Mouse (Mus musculus) CH12.LX (cell line): ENCODE measurements around the gene Cxcr6. TPM values are rescaled to one million over a fixed set of nuclear protein-coding genes. Genes with fewer than 3 reads are reported as not detected.

Experiments
- DNase-seq: peaks from one replicate; pipeline ENCODE4 v3.0.0-alpha.2; 2013; ENCODE audit errors: extremely low read depth
- H3K27ac ChIP-seq: 2 replicates; pipeline ENCODE4 v1.5.1; 2012; ENCODE audit warnings: low read depth, mild to moderate bottlenecking, control low read depth, moderate library complexity; ENCODE audit not compliant: insufficient read depth
- H3K27me3 ChIP-seq: replicated peaks from 2 replicates; pipeline ENCODE3; 2012; ENCODE audit warnings: inconsistent platforms
- H3K36me3 ChIP-seq, 2 experiments: replicated peaks in 1 of 2; 2 replicates each; pipeline versions ENCODE3 to v1.6.1; 2012; ENCODE audit warnings: inconsistent platforms in 1 of 2, low read length in 1 of 2, mild to moderate bottlenecking in 1 of 2, mixed read lengths in 1 of 2, moderate library complexity in 1 of 2; ENCODE audit not compliant: control insufficient read depth in 1 of 2, insufficient read depth in 1 of 2
- H3K4me1 ChIP-seq, 2 experiments: 2 replicates each; pipeline ENCODE4 v1.6.1; 2012; ENCODE audit warnings: inconsistent platforms in 1 of 2, moderate library complexity in 1 of 2; ENCODE audit not compliant: insufficient read depth in 2 of 2, control insufficient read depth in 1 of 2
- H3K4me2 ChIP-seq: 2 replicates; pipeline ENCODE4 v1.6.1; 2012; ENCODE audit warnings: low read depth, mild to moderate bottlenecking, control low read depth; ENCODE audit not compliant: poor library complexity, insufficient read depth, severe bottlenecking
- H3K4me3 ChIP-seq, 3 experiments: fragments of 150-350 bp in 1 of 3; sonication (generic) in 1 of 3; replicated peaks in 1 of 3; 2 replicates each; pipeline versions ENCODE3 to v1.5.1; 2011 to 2012; ENCODE audit warnings: low read depth in 2 of 3, low read length in 2 of 3, mild to moderate bottlenecking in 2 of 3, moderate library complexity in 2 of 3, control low read depth in 1 of 3, improper control_type of control experiment in 1 of 3, inconsistent platforms in 1 of 3, mixed read lengths in 1 of 3; ENCODE audit not compliant: poor library complexity in 1 of 3
- H3K79me2 ChIP-seq: replicated peaks from 2 replicates; pipeline ENCODE4 v1.6.1; 2012; ENCODE audit warnings: mild to moderate bottlenecking, moderate library complexity; ENCODE audit not compliant: control insufficient read depth, poor library complexity, insufficient read depth, severe bottlenecking; ENCODE audit errors: extremely low read depth
- H3K9ac ChIP-seq: 2 replicates; pipeline ENCODE4 v1.6.1; 2012; ENCODE audit warnings: low read depth, mild to moderate bottlenecking, control low read depth, moderate library complexity; ENCODE audit not compliant: insufficient read depth
- H3K9me3 ChIP-seq: replicated peaks from 2 replicates; pipeline ENCODE3; 2012; ENCODE audit warnings: low read length, inconsistent platforms, mixed read lengths
- CHD2 ChIP-seq: IDR thresholded peaks from 2 replicates; pipeline ENCODE4 v1.6.1; 2011; ENCODE audit warnings: low read length, improper control_type of control experiment
- CTCF ChIP-seq, 2 experiments: IDR thresholded peaks in 1 of 2; conservative IDR thresholded peaks in 1 of 2; 2 replicates each; pipeline ENCODE4 v1.5.1; 2011 to 2012; ENCODE audit warnings: low read depth in 2 of 2, low read length in 2 of 2, improper control_type of control experiment in 1 of 2, inconsistent platforms in 1 of 2, mild to moderate bottlenecking in 1 of 2, moderate library complexity in 1 of 2
- E2F4 ChIP-seq: IDR thresholded peaks from 2 replicates; pipeline ENCODE4 v1.6.1; 2011; ENCODE audit warnings: low read depth, low read length, improper control_type of control experiment; ENCODE audit not compliant: insufficient replicate concordance
- ELF1 ChIP-seq: IDR thresholded peaks from 2 replicates; pipeline ENCODE4 v1.6.1; 2014; ENCODE audit warnings: low read depth, mild to moderate bottlenecking, inconsistent platforms, low read length, improper control_type of control experiment
- EP300 ChIP-seq: IDR thresholded peaks from 2 replicates; pipeline ENCODE4 v1.6.1; 2011; ENCODE audit warnings: low read length, improper control_type of control experiment
- ETS1 ChIP-seq: conservative IDR thresholded peaks from 2 replicates; pipeline ENCODE4 v1.6.1; 2012; ENCODE audit warnings: low read depth, mild to moderate bottlenecking, inconsistent platforms, low read length, improper control_type of control experiment, moderate library complexity
- HCFC1 ChIP-seq: IDR thresholded peaks from 2 replicates; pipeline ENCODE4 v1.6.1; 2012; ENCODE audit warnings: low read depth, mild to moderate bottlenecking, inconsistent platforms, low read length, improper control_type of control experiment
- IRF4 ChIP-seq: IDR thresholded peaks from 2 replicates; pipeline ENCODE4 v1.6.1; 2014; ENCODE audit warnings: low read depth, mild to moderate bottlenecking, inconsistent platforms, low read length, improper control_type of control experiment
- JUN ChIP-seq: IDR thresholded peaks from 2 replicates; pipeline ENCODE4 v1.6.1; 2011; ENCODE audit warnings: low read depth, mild to moderate bottlenecking, low read length, improper control_type of control experiment, moderate library complexity; ENCODE audit not compliant: insufficient read depth
- JUND ChIP-seq: conservative IDR thresholded peaks from 2 replicates; pipeline ENCODE4 v1.6.1; 2011; ENCODE audit warnings: low read depth, low read length, improper control_type of control experiment
- MAX ChIP-seq: IDR thresholded peaks from 2 replicates; pipeline ENCODE4 v1.6.1; 2011; ENCODE audit warnings: low read length, improper control_type of control experiment
- MAZ ChIP-seq: IDR thresholded peaks from 2 replicates; pipeline ENCODE4 v1.6.1; 2012; ENCODE audit warnings: low read depth, mild to moderate bottlenecking, inconsistent platforms, low read length, improper control_type of control experiment, moderate library complexity
- MEF2A ChIP-seq: IDR thresholded peaks from 2 replicates; pipeline ENCODE4 v1.6.1; 2014; ENCODE audit warnings: low read depth, mild to moderate bottlenecking, inconsistent platforms, low read length, improper control_type of control experiment, borderline replicate concordance
- NRF1 ChIP-seq: IDR thresholded peaks from 2 replicates; pipeline ENCODE4 v1.6.1; 2014; ENCODE audit warnings: low read depth, mild to moderate bottlenecking, inconsistent platforms, low read length, improper control_type of control experiment, moderate library complexity
- PAX5 ChIP-seq: IDR thresholded peaks from 2 replicates; pipeline ENCODE4 v1.6.1; 2012; ENCODE audit warnings: low read length, inconsistent platforms, mixed read lengths
- POLR2A ChIP-seq: IDR thresholded peaks from 2 replicates; pipeline ENCODE4 v1.6.1; 2011; ENCODE audit warnings: low read depth, mild to moderate bottlenecking, improper control_type of control experiment, low read length
- POLR2AphosphoS2 ChIP-seq: IDR thresholded peaks from 2 replicates; pipeline ENCODE4 v1.6.1; 2011; ENCODE audit warnings: low read depth, low read length, improper control_type of control experiment
- RAD21 ChIP-seq: IDR thresholded peaks from 2 replicates; pipeline ENCODE4 v1.6.1; 2011; ENCODE audit warnings: low read depth, mild to moderate bottlenecking, low read length, improper control_type of control experiment, moderate library complexity
- RCOR1 ChIP-seq: conservative IDR thresholded peaks from 2 replicates; pipeline ENCODE4 v1.6.1; 2012; ENCODE audit warnings: low read depth, mild to moderate bottlenecking, inconsistent platforms, low read length, improper control_type of control experiment
- SMC3 ChIP-seq: IDR thresholded peaks from 2 replicates; pipeline ENCODE4 v1.6.1; 2011; ENCODE audit warnings: low read depth, low read length, improper control_type of control experiment
- TBP ChIP-seq: conservative IDR thresholded peaks from 2 replicates; pipeline ENCODE4 v1.6.1; 2011; ENCODE audit warnings: low read depth, low read length, improper control_type of control experiment
- ZC3H11A ChIP-seq: IDR thresholded peaks from 2 replicates; pipeline ENCODE4 v1.6.1; 2012; ENCODE audit warnings: low read depth, mild to moderate bottlenecking, inconsistent platforms, low read length, improper control_type of control experiment
- ZMIZ1 ChIP-seq: IDR thresholded peaks from 2 replicates; pipeline ENCODE4 v1.6.1; 2012; ENCODE audit warnings: low read depth, mild to moderate bottlenecking, inconsistent platforms, low read length, improper control_type of control experiment
- ZNF384 ChIP-seq: IDR thresholded peaks from 2 replicates; pipeline ENCODE4 v1.6.1; 2012; ENCODE audit warnings: low read depth, low read length, improper control_type of control experiment, inconsistent platforms
- dilution Hi-C: fragments of 300-500 bp; cut with MboI; formaldehyde crosslinking; loops from 2 replicates; pipeline ENCODE4 v1.14.3; 2020; ENCODE audit warnings: low sequenced_read_pairs; ENCODE audit not compliant: extremely low pct_unique_long_range_greater_than_20kb, extremely low pct_ligation_motif_present
- in situ Hi-C: fragments of 300-500 bp; cut with MboI; formaldehyde crosslinking; loops from 3 replicates; pipeline ENCODE4 v1.14.3; 2019; ENCODE audit warnings: low sequenced_read_pairs, low pct_ligation_motif_present, low pct_unique_long_range_greater_than_20kb, mixed read lengths
- polyA plus RNA-seq: library from polyadenylated mRNA; unstranded; fragments of >175 nt; gene quantifications from 2 replicates; pipeline ENCODE4 v1.2.1, GENCODE M21; 2012; ENCODE audit warnings: low read depth; ENCODE audit not compliant: insufficient read length
- total RNA-seq, 2 experiments: library from RNA; depleted of rRNA; stranded (reverse); fragments of 300-350 nt in 1 of 2; fragments of >200 nt in 1 of 2; gene quantifications; 2 replicates each; pipeline ENCODE4 v1.2.3; 2012 to 2014

Gene Cxcr6
- total and polyA plus RNA-seq, 3 experiments = 0.08 to 1.4 (median 1.0) TPM

GRCm38 (mm10) chr9:123818601-123819000, 12.3 kb downstream of the Cxcr6 start:
- Histone ChIP-seq H3K9me3 (no peaks in the 10 kb centered on the region), H3K27ac (no peak overlapping the region), H3K4me3 (no peak overlapping the region), H3K36me3 (peaks cover 74 to 96% of the 10 kb centered on the region in 2 experiments), H3K79me2 (no peaks in the 10 kb centered on the region), H3K27me3 (no peaks in the 10 kb centered on the region), H3K9ac (no peak overlapping the region), H3K4me2 (no peak overlapping the region), H3K4me1 (peaks cover 0 to 19% of the 10 kb centered on the region in 2 experiments; a peak in 2 of 4 replicates)
- dilution Hi-C loops = no loop called here
- no peak for TF ChIP-seq MEF2A
- no peak for TF ChIP-seq CHD2
- no peak for TF ChIP-seq JUN
- no peak for TF ChIP-seq RCOR1
- TF ChIP-seq EP300 = no peak
- TF ChIP-seq PAX5 = no peak
- no peak for TF ChIP-seq JUND
- no peak for TF ChIP-seq MAZ
- TF ChIP-seq ETS1 = no peak
- TF ChIP-seq IRF4 = no peak
- in situ Hi-C loops = no loop called here
- DNase-seq = no peak

- Histone ChIP-seq H3K4me1 (no peaks in the 10 kb centered on the region), H3K4me3 (no peak overlapping the region), H3K27me3 (no peaks in the 10 kb centered on the region), H3K79me2 (no peaks in the 10 kb centered on the region), H3K9ac (no peak overlapping the region), H3K36me3 (peaks cover 82 to 100% of the 10 kb centered on the region in 2 experiments), H3K9me3 (no peaks in the 10 kb centered on the region), H3K4me2 (no peak overlapping the region), H3K27ac (no peak overlapping the region)
- no peak for DNase-seq
- dilution Hi-C loops = no loop called here
- TF ChIP-seq ZNF384 = no peak
- TF ChIP-seq ETS1 = no peak
- TF ChIP-seq CTCF (conservative IDR thresholded peaks at IDR 0.05 in 1 of 2, IDR thresholded peaks at IDR 0.05 in 1 of 2; ENCODE audit: low read depth in 2 of 2, low read length in 2 of 2) = no peak
- TF ChIP-seq RAD21 = no peak
- no peak for TF ChIP-seq CHD2
- TF ChIP-seq MAX = no peak
- TF ChIP-seq NRF1 = no peak
- no peak for TF ChIP-seq POLR2AphosphoS2
- TF ChIP-seq ZC3H11A = no peak
- no peak for TF ChIP-seq EP300
- no peak for TF ChIP-seq POLR2A
- TF ChIP-seq SMC3 = no peak
- no peak for TF ChIP-seq E2F4
- TF ChIP-seq ELF1 = no peak
- TF ChIP-seq TBP = no peak
- TF ChIP-seq ZMIZ1 = no peak
- no peak for TF ChIP-seq HCFC1
- in situ Hi-C loops = no loop called here
Observed at GRCm38 (mm10) chr9:123826631-123827030, 20.4 kb downstream of the Cxcr6 start.
